Mouse (Mus musculus) hindlimb bud, embryonic 11.5 days (tissue): ENCODE measurements at regions not wholly inside any gene's neighbourhood (a gene's known extent, or its start where the extent isn't known, plus 50 kb on each side); places are given as distances from the start of the nearest gene placed in this dataset.

Experiments
- DNase-seq: peaks from one replicate; pipeline ENCODE4 v3.0.0-alpha.2; 2012; ENCODE audit warnings: low read depth, low spot score; ENCODE audit errors: extremely low spot score

GRCm38 (mm10) chr4:89505368-89505819 lies 173.8 kb upstream of the Dmrta1 start:
- no peak for DNase-seq

GRCm38 (mm10) chr4:89500232-89500631 lies 179.0 kb upstream of the Dmrta1 start:
- DNase-seq: no peak

- DNase-seq: no peak
These were observed 180.1 kb upstream of the Cdkn2b start for GRCm38 (mm10) chr4:89490947-89491346.

- no peak for DNase-seq
These were observed 176.8 kb upstream of the Cdkn2b start for GRCm38 (mm10) chr4:89487416-89488165.

GRCm38 (mm10) chr4:89486963-89487362 lies 176.1 kb upstream of the Cdkn2b start:
- no peak for DNase-seq

- DNase-seq: no peak
These were observed 175.2 kb upstream of the Cdkn2b start for GRCm38 (mm10) chr4:89485981-89486531.

GRCm38 (mm10) chr4:89478646-89479237 lies 167.9 kb upstream of the Cdkn2b start:
- no peak for DNase-seq

GRCm38 (mm10) chr4:89475848-89476247 lies 165.0 kb upstream of the Cdkn2b start:
- no peak for DNase-seq

GRCm38 (mm10) chr4:89474836-89475541 lies 164.2 kb upstream of the Cdkn2b start:
- DNase-seq: no peak

GRCm38 (mm10) chr4:89471426-89471825 lies 160.6 kb upstream of the Cdkn2b start:
- DNase-seq: no peak

GRCm38 (mm10) chr4:89470756-89471155 lies 159.9 kb upstream of the Cdkn2b start:
- DNase-seq: no peak

GRCm38 (mm10) chr4:89469883-89470282 lies 159.0 kb upstream of the Cdkn2b start:
- no peak for DNase-seq

- DNase-seq: no peak
These were observed 158.6 kb upstream of the Cdkn2b start for GRCm38 (mm10) chr4:89469406-89469805.

- no peak for DNase-seq
These were observed 155.9 kb upstream of the Cdkn2b start for GRCm38 (mm10) chr4:89466766-89467165.

- no peak for DNase-seq
These were observed 152.3 kb upstream of the Cdkn2b start for GRCm38 (mm10) chr4:89463121-89463520.

- no peak for DNase-seq
These were observed 149.4 kb upstream of the Cdkn2b start for GRCm38 (mm10) chr4:89460170-89460762.

- no peak for DNase-seq
These were observed 148.5 kb upstream of the Cdkn2b start for GRCm38 (mm10) chr4:89459346-89459666.

- DNase-seq: no peak
These were observed 147.9 kb upstream of the Cdkn2b start for GRCm38 (mm10) chr4:89458628-89459345.

GRCm38 (mm10) chr4:89457861-89458260 lies 147.0 kb upstream of the Cdkn2b start:
- DNase-seq: no peak

- no peak for DNase-seq
These were observed 144.1 kb upstream of the Cdkn2b start for GRCm38 (mm10) chr4:89454926-89455325.

GRCm38 (mm10) chr4:89453051-89453450 lies 142.2 kb upstream of the Cdkn2b start:
- DNase-seq: no peak
